Mouse (Mus musculus): Measurements from ENCODE around the gene Apoa2.

DNA sequence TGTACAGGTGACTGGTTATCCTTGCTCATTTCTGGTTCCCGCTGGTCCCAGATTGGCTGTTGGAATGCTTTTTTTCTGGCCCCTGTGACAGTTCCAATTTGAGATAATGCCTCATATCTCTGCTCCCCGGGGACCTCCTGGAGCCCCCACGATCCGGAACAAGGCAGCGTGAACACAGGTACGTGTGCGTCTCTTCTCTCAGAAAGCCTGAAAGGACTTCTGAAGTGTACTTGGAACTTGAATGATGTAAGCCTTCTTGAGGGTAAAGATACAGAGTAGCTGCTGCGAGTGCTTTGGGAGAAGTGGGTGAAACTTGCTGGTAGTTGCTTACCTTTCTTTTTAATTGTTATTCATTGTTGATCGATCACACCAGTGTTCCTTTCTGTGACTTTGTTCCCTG is 46.3 kb downstream of the Apoa2 start:
- TF ChIP-seq CTCF (IDR thresholded peaks at IDR 0.05; ENCODE audit: control insufficient read depth, insufficient read depth, insufficient replicate concordance, low read depth, low read length) (no peak), POLR2A (IDR thresholded peaks at IDR 0.05; ENCODE audit: control insufficient read depth, low read depth, low read length) (no peak)
